Mouse (Mus musculus): Measurements from ENCODE around the gene Glyatl3. TPM values are rescaled to one million over a fixed set of nuclear protein-coding genes. Genes with fewer than 3 reads are reported as not detected.

The Glyatl3 gene
- not detected in 2 replicates for polyA plus RNA-seq (2015; fragmentation: Nextera tagmentation; extraction: Ambion mirVana)

DNA sequence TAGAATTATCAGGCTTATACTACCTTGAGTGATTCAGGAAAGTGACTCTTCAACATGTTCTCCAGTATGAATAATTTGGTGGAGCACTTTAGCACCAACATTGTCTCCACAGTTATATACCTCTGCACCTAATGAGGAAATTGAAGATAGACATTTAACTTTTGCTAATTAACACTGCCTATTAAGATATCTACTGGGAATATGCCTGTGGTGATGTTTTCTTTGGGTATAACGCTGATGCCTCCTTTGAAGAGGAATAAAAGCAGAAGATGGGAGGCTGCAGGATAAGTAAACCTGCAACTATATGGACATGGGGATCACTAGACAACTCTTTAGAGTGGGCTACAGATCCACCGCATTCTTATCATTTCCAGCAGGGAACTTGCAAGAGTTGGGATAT lies at the start of gene Glyatl3:
Glyatl3 (minus strand) TSS at position 101 of the 400 bp plus-strand sequence.
- Histone ChIP-seq H3K4me3 (no peak within 1 kb of the TSS), H3K9ac (no peak within 1 kb of the TSS), H3K9me3 (no peaks in the 10 kb centered on the region), H3K36me3 (no peaks in the 10 kb centered on the region), H3K4me1 (no peaks in the 10 kb centered on the region), H3K27me3 (replicated peaks) (no peaks in the 10 kb centered on the region), H3K27ac (replicated peaks) (no peak within 1 kb of the TSS), H3K4me2 (no peak within 1 kb of the TSS)
- 85% methylated on average over 2 of the region's 2 CpGs for WGBS
- no peak for ATAC-seq (ENCODE audit: extremely low read depth, insufficient number of reproducible peaks, low FRiP score, low TSS enrichment)

DNA sequence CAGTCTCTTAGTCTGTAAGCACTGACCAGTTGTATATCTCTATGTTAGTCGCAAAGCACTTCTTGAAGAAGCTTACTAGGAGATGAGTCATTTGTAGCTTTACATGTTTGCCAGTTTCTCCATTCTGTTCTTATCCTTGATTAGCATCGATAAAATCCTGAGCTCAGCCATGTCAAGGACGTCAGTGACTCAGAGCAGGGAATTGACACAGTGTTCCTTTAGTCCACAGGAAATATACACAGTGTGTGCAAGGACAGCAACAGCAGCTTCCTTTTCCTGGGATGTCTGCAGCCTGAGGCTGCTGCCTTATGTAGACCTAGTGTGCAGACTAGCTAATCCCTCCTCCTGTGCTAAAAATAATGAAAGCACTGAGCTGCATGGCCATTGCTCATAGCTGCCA lies 34.4 kb upstream of the Glyatl3 start:
- Histone ChIP-seq H3K9ac (no peak overlapping the region), H3K27me3 (replicated peaks) (no peaks in the 10 kb centered on the region), H3K36me3 (peaks cover 68% of the 10 kb centered on the region), H3K9me3 (no peaks in the 10 kb centered on the region), H3K27ac (replicated peaks) (no peak overlapping the region), H3K4me2 (no peak overlapping the region), H3K4me1 (no peaks in the 10 kb centered on the region), H3K4me3 (no peak overlapping the region)
- WGBS, result 70% methylated on average over 3 of the region's 3 CpGs
- ATAC-seq (ENCODE audit: extremely low read depth, insufficient number of reproducible peaks, low FRiP score, low TSS enrichment), result no peak

DNA sequence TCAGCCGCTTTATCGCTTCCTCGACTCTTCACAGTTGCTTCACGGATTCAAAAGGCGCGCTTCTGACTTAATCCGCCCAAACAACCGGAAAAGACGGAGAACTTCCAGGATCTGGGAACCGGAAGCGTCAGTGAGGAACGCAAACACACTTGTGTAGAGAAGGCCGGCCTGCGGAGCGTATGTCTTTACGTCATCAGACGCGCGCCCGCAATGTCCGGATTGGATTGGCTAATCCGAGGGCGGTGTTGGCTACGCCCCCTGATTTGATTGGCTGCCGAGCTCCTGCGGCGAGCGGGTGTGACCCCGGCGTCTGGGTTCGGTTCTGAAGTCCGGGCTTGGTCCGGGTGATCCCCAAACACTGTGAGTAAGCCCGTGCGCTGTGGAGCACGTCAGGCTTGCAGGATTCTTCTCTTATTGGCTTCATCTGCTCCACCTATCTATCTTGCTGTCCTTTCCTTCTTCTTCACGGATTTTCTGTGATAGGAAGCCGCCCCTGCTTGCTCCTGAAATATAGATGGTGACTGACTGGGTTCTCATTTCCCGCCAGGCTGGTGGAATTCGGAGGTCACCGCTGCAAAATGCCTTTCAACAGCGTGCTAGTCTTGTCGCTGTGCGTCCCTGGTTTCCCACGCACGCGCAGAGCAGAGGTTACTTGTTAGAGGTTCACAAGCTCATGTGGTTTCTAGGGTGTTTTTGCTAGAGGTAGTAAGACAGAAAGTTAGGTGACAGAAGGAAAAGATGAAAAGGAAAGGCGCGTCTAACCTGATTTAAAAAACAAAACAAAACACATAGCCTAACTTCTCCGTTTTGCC lies 20.5 kb upstream of the Glyatl3 start, which contains the start of the genes Mut and Cenpq:
Mut (plus strand) TSS at position 266 of the 812 bp plus-strand sequence.
Cenpq (minus strand) TSS at position 628 of the 812 bp plus-strand sequence.
- H3K9me3 ChIP-seq, result no peaks in the 10 kb centered on the region
- peak within 1 kb of the TSS; percentile 93 for H3K27ac ChIP-seq (replicated peaks)
- WGBS, result under 1% methylated on average over 50 of the region's 50 CpGs
- ATAC-seq (ENCODE audit: extremely low read depth, insufficient number of reproducible peaks, low FRiP score, low TSS enrichment), result peak; percentile 100
- H3K36me3 ChIP-seq, result peaks cover 34% of the 10 kb centered on the region
- H3K27me3 ChIP-seq (replicated peaks), result no peaks in the 10 kb centered on the region
- H3K4me2 ChIP-seq, result peak within 1 kb of the TSS; percentile 91
- peak within 1 kb of the TSS; percentile 71 for H3K4me3 ChIP-seq
- H3K4me1 ChIP-seq, result peaks cover 18% of the 10 kb centered on the region
- peak within 1 kb of the TSS; percentile 85 for H3K9ac ChIP-seq

DNA sequence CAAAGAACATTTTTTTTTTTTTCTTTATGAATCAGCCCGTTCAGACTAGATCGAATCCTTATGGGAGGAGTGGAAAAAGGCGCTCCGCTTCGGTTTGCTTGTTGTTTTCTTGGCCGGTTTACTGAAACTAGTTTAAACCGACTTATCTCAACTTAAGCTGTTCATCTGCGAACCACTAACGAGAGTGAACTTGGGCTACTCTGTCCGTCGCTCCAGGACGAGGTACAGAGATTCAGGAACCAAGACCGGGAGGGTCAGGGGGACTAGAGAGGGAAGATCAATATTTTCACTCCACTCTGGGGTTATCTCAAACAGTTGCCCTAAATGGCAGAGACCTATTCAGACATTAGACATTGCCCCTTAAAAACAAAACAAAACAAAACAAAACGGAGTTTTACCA lies 19.8 kb upstream of the Glyatl3 start:
- under 1% methylated on average over 14 of the region's 14 CpGs for WGBS
- H3K27me3 ChIP-seq (replicated peaks), result no peaks in the 10 kb centered on the region
- peak overlapping the region; percentile 85 for H3K9ac ChIP-seq
- peaks cover 18% of the 10 kb centered on the region for H3K4me1 ChIP-seq
- H3K36me3 ChIP-seq, result peaks cover 36% of the 10 kb centered on the region
- H3K4me2 ChIP-seq, result peak overlapping the region; percentile 91
- H3K4me3 ChIP-seq, result peak overlapping the region; percentile 71
- H3K27ac ChIP-seq (replicated peaks), result peak overlapping the region; percentile 93
- ATAC-seq (ENCODE audit: extremely low read depth, insufficient number of reproducible peaks, low FRiP score, low TSS enrichment), result 0 out of 2 replicates have a peak, but pooled peaks have one; percentile 21
- no peaks in the 10 kb centered on the region for H3K9me3 ChIP-seq

GRCm38 (mm10) chr17:40915499-40915898 lies 1.3 kb upstream of the Glyatl3 start:
- no peak overlapping the region for H3K4me3 ChIP-seq
- ATAC-seq (ENCODE audit: extremely low read depth, insufficient number of reproducible peaks, low FRiP score, low TSS enrichment), result no peak
- H3K4me2 ChIP-seq, result no peak overlapping the region
- no peak overlapping the region for H3K27ac ChIP-seq (replicated peaks)
- no peaks in the 10 kb centered on the region for H3K4me1 ChIP-seq
- no peaks in the 10 kb centered on the region for H3K36me3 ChIP-seq
- H3K27me3 ChIP-seq (replicated peaks), result no peaks in the 10 kb centered on the region
- H3K9ac ChIP-seq, result no peak overlapping the region
- WGBS, result 81% methylated on average over 2 of the region's 2 CpGs
- no peaks in the 10 kb centered on the region for H3K9me3 ChIP-seq

GRCm38 (mm10) chr17:40904721-40905154 lies 9.4 kb downstream of the Glyatl3 start:
- Histone ChIP-seq H3K9me3 (no peaks in the 10 kb centered on the region), H3K9ac (peak overlapping the region; percentile 52; the same call in 1 of the 2 replicates), H3K4me1 (peaks cover 9% of the 10 kb centered on the region), H3K27ac (replicated peaks) (no peak overlapping the region), H3K4me3 (peak overlapping the region; percentile 42), H3K27me3 (replicated peaks) (no peaks in the 10 kb centered on the region), H3K36me3 (no peaks in the 10 kb centered on the region), H3K4me2 (peak overlapping the region; percentile 71)
- 4% methylated on average over 14 of the region's 14 CpGs for WGBS
- ATAC-seq (ENCODE audit: extremely low read depth, insufficient number of reproducible peaks, low FRiP score, low TSS enrichment), result no peak

GRCm38 (mm10) chr17:40904056-40904597 lies 10.0 kb downstream of the Glyatl3 start:
- Histone ChIP-seq H3K27ac (replicated peaks) (no peak overlapping the region), H3K4me2 (peak overlapping the region; percentile 71), H3K4me1 (peaks cover 9% of the 10 kb centered on the region), H3K4me3 (0 out of 2 replicates have a peak overlapping the region, but pooled peaks have one; percentile 42), H3K27me3 (replicated peaks) (no peaks in the 10 kb centered on the region), H3K9ac (no peak overlapping the region), H3K36me3 (no peaks in the 10 kb centered on the region), H3K9me3 (no peaks in the 10 kb centered on the region)
- no peak for ATAC-seq (ENCODE audit: extremely low read depth, insufficient number of reproducible peaks, low FRiP score, low TSS enrichment)
- 9% methylated on average over 11 of the region's 11 CpGs for WGBS

GRCm38 (mm10) chr17:40903345-40903744 lies 10.8 kb downstream of the Glyatl3 start:
- no peaks in the 10 kb centered on the region for H3K36me3 ChIP-seq
- no peak for ATAC-seq (ENCODE audit: extremely low read depth, insufficient number of reproducible peaks, low FRiP score, low TSS enrichment)
- no peaks in the 10 kb centered on the region for H3K27me3 ChIP-seq (replicated peaks)
- no peak overlapping the region for H3K4me2 ChIP-seq
- no peak overlapping the region for H3K9ac ChIP-seq
- no peak overlapping the region for H3K4me3 ChIP-seq
- 41% methylated on average over 4 of the region's 4 CpGs for WGBS
- no peaks in the 10 kb centered on the region for H3K9me3 ChIP-seq
- H3K27ac ChIP-seq (replicated peaks), result no peak overlapping the region
- peaks cover 9% of the 10 kb centered on the region for H3K4me1 ChIP-seq

- Histone ChIP-seq H3K4me2 (no peak overlapping the region), H3K4me3 (no peak overlapping the region), H3K27ac (replicated peaks) (no peak overlapping the region), H3K36me3 (no peaks in the 10 kb centered on the region), H3K4me1 (peaks cover 9% of the 10 kb centered on the region), H3K27me3 (replicated peaks) (no peaks in the 10 kb centered on the region), H3K9me3 (no peaks in the 10 kb centered on the region), H3K9ac (no peak overlapping the region)
- 54% methylated on average over 4 of the region's 4 CpGs for WGBS
- ATAC-seq (ENCODE audit: extremely low read depth, insufficient number of reproducible peaks, low FRiP score, low TSS enrichment), result no peak
Measured at GRCm38 (mm10) chr17:40899783-40900363, 14.3 kb downstream of the Glyatl3 start.

DNA sequence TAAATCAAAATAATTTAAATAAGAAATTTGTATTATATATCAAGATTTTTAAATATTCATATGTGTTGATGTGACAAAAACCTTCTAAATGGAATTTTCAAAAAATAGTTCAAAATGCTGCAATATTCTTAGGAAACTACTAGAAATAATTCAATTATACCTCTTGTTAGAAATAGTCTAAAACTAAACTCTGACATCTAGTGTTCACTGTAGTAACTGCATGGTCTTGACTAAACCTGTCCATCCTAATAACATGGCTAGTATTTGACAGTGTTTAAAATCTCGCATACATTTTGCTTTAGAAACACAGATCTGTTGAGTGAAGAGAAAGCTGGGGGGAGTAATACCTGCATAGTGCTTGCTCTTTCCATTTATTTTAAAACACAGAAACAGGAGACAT lies 17.3 kb downstream of the Glyatl3 start:
- no peak overlapping the region for H3K4me2 ChIP-seq
- H3K36me3 ChIP-seq, result no peaks in the 10 kb centered on the region
- WGBS, result 55% methylated on average over 1 of the region's 1 CpGs
- no peak for ATAC-seq (ENCODE audit: extremely low read depth, insufficient number of reproducible peaks, low FRiP score, low TSS enrichment)
- no peak overlapping the region for H3K9ac ChIP-seq
- H3K27ac ChIP-seq (replicated peaks), result no peak overlapping the region
- H3K4me3 ChIP-seq, result no peak overlapping the region
- no peaks in the 10 kb centered on the region for H3K27me3 ChIP-seq (replicated peaks)
- H3K4me1 ChIP-seq, result no peaks in the 10 kb centered on the region
- H3K9me3 ChIP-seq, result no peaks in the 10 kb centered on the region

DNA sequence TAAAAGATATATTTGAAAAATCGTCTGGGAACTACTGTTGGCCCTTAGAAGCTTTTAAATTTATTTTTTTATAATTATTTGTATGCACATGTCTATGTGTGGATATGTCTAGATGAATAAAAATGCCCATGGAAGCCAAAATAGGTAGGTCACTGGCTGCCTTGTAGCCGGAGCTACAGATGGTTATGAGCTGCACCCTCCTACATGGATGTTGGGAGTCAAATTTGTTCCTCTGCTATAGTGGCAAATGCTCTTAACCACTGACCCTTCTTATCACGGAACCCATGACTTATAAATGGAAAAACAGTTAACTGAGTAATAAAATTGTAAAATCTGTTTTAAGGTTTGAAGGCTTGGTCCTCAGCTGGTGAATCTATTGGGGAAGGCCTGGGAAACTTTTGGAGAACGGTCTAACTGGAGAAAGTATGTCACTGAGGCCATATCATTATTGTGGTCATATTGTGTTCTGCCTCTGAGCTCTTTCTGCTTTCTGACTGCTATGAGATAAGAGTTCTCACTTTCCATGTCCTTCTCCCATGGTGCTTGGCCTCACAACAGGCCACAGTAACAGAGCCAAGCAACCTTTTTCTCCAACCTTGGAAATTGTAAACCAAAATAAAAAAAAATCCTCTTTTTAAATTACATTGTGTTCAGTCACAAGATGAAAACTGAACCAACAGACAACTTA lies 26.2 kb downstream of the Glyatl3 start:
- Histone ChIP-seq H3K4me2 (no peak overlapping the region), H3K9ac (no peak overlapping the region), H3K4me3 (no peak overlapping the region), H3K4me1 (no peaks in the 10 kb centered on the region), H3K9me3 (no peaks in the 10 kb centered on the region), H3K27me3 (replicated peaks) (no peaks in the 10 kb centered on the region), H3K27ac (replicated peaks) (no peak overlapping the region), H3K36me3 (no peaks in the 10 kb centered on the region)
- ATAC-seq (ENCODE audit: extremely low read depth, insufficient number of reproducible peaks, low FRiP score, low TSS enrichment), result no peak
- 69% methylated on average over 4 of the region's 4 CpGs for WGBS
